Mouse (Mus musculus) right cerebral cortex, postnatal 36 days (tissue): ENCODE measurements at regions not wholly inside any gene's neighbourhood (a gene's known extent, or its start where the extent isn't known, plus 50 kb on each side); places are given as distances from the start of the nearest gene placed in this dataset.

Source experiments
- DNase-seq, 2 experiments: peaks; one replicate each; pipeline ENCODE4 v3.0.0; 2022; ENCODE audit warnings: low spot score in 2 of 2, mixed read lengths in 1 of 2

DNA sequence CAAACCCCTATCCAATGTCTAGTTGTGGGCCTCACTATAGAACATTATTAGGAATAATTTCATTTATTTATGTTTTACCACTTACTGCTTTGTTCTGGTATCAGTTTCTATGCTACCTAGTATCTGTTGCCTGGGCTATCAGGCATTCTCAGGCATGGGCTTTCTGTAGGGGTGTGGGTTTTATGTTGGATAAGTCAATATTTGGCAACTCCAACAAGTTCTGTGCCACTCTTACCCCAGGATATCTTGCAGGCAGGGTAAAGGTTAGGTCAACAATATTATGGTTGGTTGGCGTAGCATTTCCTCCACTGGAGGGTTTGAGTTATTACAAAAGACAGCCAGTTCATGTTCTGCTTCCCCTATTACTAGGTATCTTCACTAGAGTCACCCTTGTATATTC, 65.8 kb downstream of the Smim10l1 start:
- DNase-seq, result no peak

GRCm38 (mm10) chr6:133171286-133171685, 66.6 kb downstream of the Smim10l1 start:
- no peak for DNase-seq

GRCm38 (mm10) chr6:133206173-133206572, 85.8 kb upstream of the 5530400C23Rik start:
- DNase-seq, result peak; percentile 1 to 7
